Mouse (Mus musculus): ENCODE data around the gene Zc3h13. TPM values are rescaled to one million over a fixed set of nuclear protein-coding genes. Genes with fewer than 3 reads are reported as not detected.

Zc3h13 gene
- 42.5 and 46.2 TPM in 2 replicates for polyA plus RNA-seq (2016; fragmentation: Nextera tagmentation; extraction: Ambion mirVana)

GRCm38 (mm10) chr14:75284193-75284915 lies at the start of gene Zc3h13:
Gene Zc3h13 (plus strand): TSS chr14:75284373.
- ATAC-seq (ENCODE audit: low FRiP score, low read depth) = peak; percentile 99
- WGBS = under 1% methylated on average over 61 of the region's 61 CpGs
- Histone ChIP-seq H3K36me3 (no peaks in the 10 kb centered on the region), H3K9me3 (no peaks in the 10 kb centered on the region), H3K4me1 (peaks cover 11% of the 10 kb centered on the region), H3K9ac (peak within 1 kb of the TSS; percentile 88), H3K27me3 (replicated peaks) (no peaks in the 10 kb centered on the region), H3K4me2 (replicated peaks) (peak within 1 kb of the TSS; percentile 70), H3K27ac (peak within 1 kb of the TSS; percentile 66), H3K4me3 (peak within 1 kb of the TSS; percentile 94)

GRCm38 (mm10) chr14:75235552-75235951 lies 48.6 kb upstream of the Zc3h13 start:
- peaks cover 8% of the 10 kb centered on the region for H3K4me1 ChIP-seq
- no peaks in the 10 kb centered on the region for H3K9me3 ChIP-seq
- no peaks in the 10 kb centered on the region for H3K36me3 ChIP-seq
- peak overlapping the region; percentile 33 for H3K4me2 ChIP-seq (replicated peaks)
- no peak overlapping the region for H3K9ac ChIP-seq
- H3K27ac ChIP-seq = no peak overlapping the region
- peak; percentile 48 for ATAC-seq (ENCODE audit: low FRiP score, low read depth)
- no peaks in the 10 kb centered on the region for H3K27me3 ChIP-seq (replicated peaks)
- H3K4me3 ChIP-seq = no peak overlapping the region
- WGBS = 63% methylated on average over 8 of the region's 8 CpGs

GRCm38 (mm10) chr14:75235955-75236635 lies 48.1 kb upstream of the Zc3h13 start:
- WGBS = 27% methylated on average over 9 of the region's 9 CpGs
- ATAC-seq (ENCODE audit: low FRiP score, low read depth) = peak; percentile 90

GRCm38 (mm10) chr14:75236636-75237003 lies 47.6 kb upstream of the Zc3h13 start:
- no peak overlapping the region for H3K4me3 ChIP-seq
- 61% methylated on average over 4 of the region's 4 CpGs for WGBS
- no peaks in the 10 kb centered on the region for H3K36me3 ChIP-seq
- H3K4me1 ChIP-seq = peaks cover 8% of the 10 kb centered on the region
- H3K9me3 ChIP-seq = no peaks in the 10 kb centered on the region
- H3K27me3 ChIP-seq (replicated peaks) = no peaks in the 10 kb centered on the region
- no peak overlapping the region for H3K9ac ChIP-seq
- H3K27ac ChIP-seq = 0 out of 2 replicates have a peak overlapping the region, but pooled peaks have one; percentile 15
- H3K4me2 ChIP-seq (replicated peaks) = no peak overlapping the region
- ATAC-seq (ENCODE audit: low FRiP score, low read depth) = peak; percentile 4; the same call in 1 of the 2 replicates

More at GRCm38 (mm10) chr14:75235955-75236635, 48.1 kb upstream of the Zc3h13 start:
- Histone ChIP-seq H3K27ac (0 out of 2 replicates have a peak overlapping the region, but pooled peaks have one; percentile 15), H3K9ac (no peak overlapping the region), H3K27me3 (replicated peaks) (no peaks in the 10 kb centered on the region), H3K9me3 (no peaks in the 10 kb centered on the region), H3K36me3 (no peaks in the 10 kb centered on the region), H3K4me3 (no peak overlapping the region), H3K4me2 (replicated peaks) (peak overlapping the region; percentile 33), H3K4me1 (peaks cover 8% of the 10 kb centered on the region)

GRCm38 (mm10) chr14:75237096-75237495 lies 47.1 kb upstream of the Zc3h13 start:
- 74% methylated on average over 8 of the region's 8 CpGs for WGBS
- Histone ChIP-seq H3K36me3 (no peaks in the 10 kb centered on the region), H3K27me3 (replicated peaks) (no peaks in the 10 kb centered on the region), H3K9me3 (no peaks in the 10 kb centered on the region), H3K4me3 (no peak overlapping the region), H3K9ac (no peak overlapping the region), H3K4me1 (peaks cover 8% of the 10 kb centered on the region), H3K4me2 (replicated peaks) (no peak overlapping the region), H3K27ac (no peak overlapping the region)
- ATAC-seq (ENCODE audit: low FRiP score, low read depth) = no peak

- ATAC-seq (ENCODE audit: low FRiP score, low read depth) = no peak
- H3K27ac ChIP-seq = no peak overlapping the region
- no peak overlapping the region for H3K9ac ChIP-seq
- H3K4me1 ChIP-seq = peaks cover 8% of the 10 kb centered on the region
- H3K36me3 ChIP-seq = no peaks in the 10 kb centered on the region
- H3K4me2 ChIP-seq (replicated peaks) = no peak overlapping the region
- no peak overlapping the region for H3K4me3 ChIP-seq
- no peaks in the 10 kb centered on the region for H3K9me3 ChIP-seq
- 88% methylated on average over 6 of the region's 6 CpGs for WGBS
- no peaks in the 10 kb centered on the region for H3K27me3 ChIP-seq (replicated peaks)
Observed at GRCm38 (mm10) chr14:75238054-75238692, 46.0 kb upstream of the Zc3h13 start.

- H3K36me3 ChIP-seq = no peaks in the 10 kb centered on the region
- 87% methylated on average over 5 of the region's 5 CpGs for WGBS
- no peak within 1 kb of the TSS for H3K27ac ChIP-seq
- no peak within 1 kb of the TSS for H3K4me2 ChIP-seq (replicated peaks)
- H3K4me1 ChIP-seq = no peaks in the 10 kb centered on the region
- H3K9ac ChIP-seq = no peak within 1 kb of the TSS
- H3K9me3 ChIP-seq = no peaks in the 10 kb centered on the region
- H3K4me3 ChIP-seq = no peak within 1 kb of the TSS
- ATAC-seq (ENCODE audit: low FRiP score, low read depth) = no peak
- H3K27me3 ChIP-seq (replicated peaks) = no peaks in the 10 kb centered on the region
Observed at GRCm38 (mm10) chr14:75242087-75242486, 42.1 kb upstream of the Zc3h13 start, which contains the start of gene Cpb2. Gene Cpb2 (plus strand): TSS chr14:75242287.

- Histone ChIP-seq H3K4me1 (no peaks in the 10 kb centered on the region), H3K9ac (no peak overlapping the region), H3K36me3 (no peaks in the 10 kb centered on the region), H3K27ac (no peak overlapping the region), H3K9me3 (no peaks in the 10 kb centered on the region), H3K27me3 (replicated peaks) (no peaks in the 10 kb centered on the region), H3K4me2 (replicated peaks) (no peak overlapping the region), H3K4me3 (no peak overlapping the region)
- ATAC-seq (ENCODE audit: low FRiP score, low read depth) = no peak
- WGBS = 83% methylated on average over 11 of the region's 11 CpGs
Observed at GRCm38 (mm10) chr14:75246024-75247000, 37.9 kb upstream of the Zc3h13 start.

- Histone ChIP-seq H3K4me1 (no peaks in the 10 kb centered on the region), H3K27ac (no peak overlapping the region), H3K27me3 (replicated peaks) (no peaks in the 10 kb centered on the region), H3K36me3 (no peaks in the 10 kb centered on the region), H3K9me3 (no peaks in the 10 kb centered on the region), H3K9ac (no peak overlapping the region), H3K4me3 (no peak overlapping the region), H3K4me2 (replicated peaks) (no peak overlapping the region)
- 88% methylated on average over 3 of the region's 3 CpGs for WGBS
- no peak for ATAC-seq (ENCODE audit: low FRiP score, low read depth)
Observed at GRCm38 (mm10) chr14:75250432-75250831, 33.7 kb upstream of the Zc3h13 start.

- no peak overlapping the region for H3K9ac ChIP-seq
- WGBS = 52% methylated on average over 5 of the region's 5 CpGs
- ATAC-seq (ENCODE audit: low FRiP score, low read depth) = 0 out of 2 replicates have a peak, but pooled peaks have one; percentile 48
- H3K4me1 ChIP-seq = no peaks in the 10 kb centered on the region
- no peak overlapping the region for H3K4me2 ChIP-seq (replicated peaks)
- no peaks in the 10 kb centered on the region for H3K27me3 ChIP-seq (replicated peaks)
- H3K4me3 ChIP-seq = no peak overlapping the region
- no peaks in the 10 kb centered on the region for H3K9me3 ChIP-seq
- H3K27ac ChIP-seq = no peak overlapping the region
- H3K36me3 ChIP-seq = no peaks in the 10 kb centered on the region
Observed at GRCm38 (mm10) chr14:75256521-75256920, 27.7 kb upstream of the Zc3h13 start.

GRCm38 (mm10) chr14:75269531-75269930 lies 14.6 kb upstream of the Zc3h13 start:
- Histone ChIP-seq H3K9me3 (no peaks in the 10 kb centered on the region), H3K4me1 (no peaks in the 10 kb centered on the region), H3K27me3 (replicated peaks) (no peaks in the 10 kb centered on the region), H3K4me2 (replicated peaks) (no peak overlapping the region), H3K36me3 (no peaks in the 10 kb centered on the region), H3K4me3 (no peak overlapping the region), H3K9ac (no peak overlapping the region), H3K27ac (no peak overlapping the region)
- ATAC-seq (ENCODE audit: low FRiP score, low read depth) = no peak
- WGBS = 87% methylated on average over 5 of the region's 5 CpGs
